Mouse (Mus musculus) C2C12 (cell line): ENCODE results near the gene Mrm2.

Source experiments
- CTCF ChIP-seq: IDR thresholded peaks from one replicate; pipeline ENCODE4 v1.5.1; 2011; ENCODE audit not compliant: control insufficient read depth, insufficient read depth, insufficient read length
- FOSL1 ChIP-seq: IDR thresholded peaks from one replicate; pipeline ENCODE4 v1.8.0; 2011; ENCODE audit warnings: mild to moderate bottlenecking, low read length; ENCODE audit not compliant: poor library complexity, insufficient read depth, severe bottlenecking
- MYOG ChIP-seq: IDR thresholded peaks from one replicate; pipeline ENCODE4 v1.6.1; 2011; ENCODE audit not compliant: control insufficient read depth, insufficient read length; ENCODE audit errors: extremely low read depth
- USF1 ChIP-seq: IDR thresholded peaks from one replicate; pipeline ENCODE4 v1.6.1; 2011; ENCODE audit warnings: low read depth, mild to moderate bottlenecking, control low read depth, moderate library complexity

GRCm38 (mm10) chr5:140333631-140334030, 1.9 kb upstream of the Mrm2 start:
- no peak for TF ChIP-seq CTCF
- no peak for TF ChIP-seq USF1
- TF ChIP-seq FOSL1, result no peak
- TF ChIP-seq MYOG, result no peak
